Mouse (Mus musculus): ENCODE data around the gene Gm3500.
"Not testable (repeated sequence)": the region's sequence is repeated elsewhere in the genome, so short reads cannot be mapped to it uniquely, and the experiment has no call there.

Gene Gm3500

DNA sequence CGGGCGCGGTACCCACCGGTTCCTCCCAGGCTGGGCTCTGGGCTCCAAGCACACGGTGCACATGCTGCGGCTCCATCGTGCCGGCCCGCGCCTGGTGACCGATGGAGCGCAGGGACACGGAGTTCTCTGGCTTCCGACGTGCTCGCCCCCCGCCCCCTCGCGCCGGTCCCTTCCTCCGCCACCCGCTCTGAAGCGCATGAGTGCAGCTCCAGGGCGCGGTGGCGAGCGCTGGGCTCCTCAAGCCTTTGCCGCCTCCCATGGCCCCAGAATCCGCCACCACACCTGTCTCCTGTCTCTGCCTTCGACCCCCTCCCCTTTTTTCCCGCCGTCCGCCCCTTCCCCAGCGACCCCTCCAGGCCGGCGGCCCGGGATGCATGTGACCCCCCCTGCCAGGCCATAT is at the start of gene Gm3500:
Gm3500 (minus strand) TSS at position 101 of the 400 bp plus-strand sequence.
- DNase-seq (ENCODE audit: low spot score) = not testable (repeated sequence)

- DNase-seq (ENCODE audit: low spot score) = not testable (repeated sequence)
Measured at GRCm38 (mm10) chr14:5334828-5335227, 54.0 kb downstream of the Gm3500 start, which contains the start of gene Gm3542. Gene Gm3542, minus strand, starts transcription at chr14:5334928.

Measured in embryo, embryonic 10.5 days (tissue).